Mouse (Mus musculus) liver, postnatal 0 days (tissue): ENCODE data around the gene Sh3bgr.

Source experiments
- CTCF ChIP-seq: sonication (generic); IDR thresholded peaks from 2 replicates; pipeline ENCODE4 v1.5.1; 2016; ENCODE audit warnings: antibody characterized with exemption, low read depth
- EP300 ChIP-seq: IDR thresholded peaks from 2 replicates; pipeline ENCODE4 v1.6.1; 2016; ENCODE audit warnings: antibody characterized with exemption, low read depth, mild to moderate bottlenecking

DNA sequence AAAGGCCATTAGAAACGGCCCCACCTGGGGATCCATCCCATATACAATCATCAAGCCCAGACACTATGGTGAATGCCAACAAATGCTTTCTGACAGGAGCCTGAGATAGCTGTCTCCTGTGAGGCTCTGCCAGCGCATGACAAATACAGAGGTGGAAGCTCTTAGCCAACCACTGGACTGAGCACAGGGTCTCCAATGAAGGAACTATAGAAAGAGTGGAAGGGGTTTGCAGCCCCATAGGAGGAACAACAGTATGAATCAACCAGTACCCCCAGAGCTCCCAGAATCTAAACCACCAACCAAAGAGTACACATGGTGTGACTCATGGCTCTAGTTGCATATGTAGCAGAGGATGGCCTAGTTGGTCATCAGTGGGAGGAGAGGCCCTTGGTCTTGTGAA is 71.5 kb downstream of the Sh3bgr start:
- TF ChIP-seq EP300: no peak
- no peak for TF ChIP-seq CTCF
